Mouse (Mus musculus): ENCODE results near the gene Sass6.
"Not testable (repeated sequence)": the region's sequence is repeated elsewhere in the genome, so short reads cannot be mapped to it uniquely, and the experiment has no call there.

Gene Sass6

GRCm38 (mm10) chr3:116632971-116633370 lies 38.2 kb downstream of the Sass6 start:
- no peak for DNase-seq (ENCODE audit: low spot score)

GRCm38 (mm10) chr3:116634091-116634490 lies 39.3 kb downstream of the Sass6 start:
- no peak for DNase-seq (ENCODE audit: low spot score)

- no peak for DNase-seq (ENCODE audit: low spot score)
These were observed 40.1 kb downstream of the Sass6 start for GRCm38 (mm10) chr3:116634853-116635252.

- no peak for DNase-seq (ENCODE audit: low spot score)
These were observed 41.0 kb downstream of the Sass6 start for GRCm38 (mm10) chr3:116635799-116636198.

GRCm38 (mm10) chr3:116637693-116638476 lies 43.1 kb downstream of the Sass6 start:
- no peak for DNase-seq (ENCODE audit: low spot score)

- no peak for DNase-seq (ENCODE audit: low spot score)
These were observed 43.8 kb downstream of the Sass6 start for GRCm38 (mm10) chr3:116638572-116638971.

- no peak for DNase-seq (ENCODE audit: low spot score)
These were observed 45.2 kb downstream of the Sass6 start for GRCm38 (mm10) chr3:116640024-116640423.

- no peak for DNase-seq (ENCODE audit: low spot score)
These were observed 47.1 kb downstream of the Sass6 start for GRCm38 (mm10) chr3:116641811-116642371.

- DNase-seq (ENCODE audit: low spot score) = no peak
These were observed 47.6 kb downstream of the Sass6 start for GRCm38 (mm10) chr3:116642373-116642772.

GRCm38 (mm10) chr3:116646387-116646786 lies 51.6 kb downstream of the Sass6 start:
- no peak for DNase-seq (ENCODE audit: low spot score)

GRCm38 (mm10) chr3:116648805-116649204 lies 54.0 kb downstream of the Sass6 start:
- no peak for DNase-seq (ENCODE audit: low spot score)

- DNase-seq (ENCODE audit: low spot score) = no peak
These were observed 55.9 kb downstream of the Sass6 start for GRCm38 (mm10) chr3:116650698-116651097.

GRCm38 (mm10) chr3:116652033-116652446 lies 57.3 kb downstream of the Sass6 start:
- DNase-seq (ENCODE audit: low spot score) = no peak

- no peak for DNase-seq (ENCODE audit: low spot score)
These were observed 58.6 kb downstream of the Sass6 start for GRCm38 (mm10) chr3:116653278-116653945.

- not testable (repeated sequence) for DNase-seq (ENCODE audit: low spot score)
These were observed 59.3 kb downstream of the Sass6 start for GRCm38 (mm10) chr3:116654051-116654450.

GRCm38 (mm10) chr3:116656184-116656965 lies 61.6 kb downstream of the Sass6 start:
- no peak for DNase-seq (ENCODE audit: low spot score)

- DNase-seq (ENCODE audit: low spot score) = peak; percentile 9
These were observed 64.3 kb downstream of the Sass6 start for GRCm38 (mm10) chr3:116658928-116659565.

GRCm38 (mm10) chr3:116659856-116660430 lies 65.2 kb downstream of the Sass6 start:
- DNase-seq (ENCODE audit: low spot score) = peak; percentile 9

GRCm38 (mm10) chr3:116661288-116661869 lies 66.6 kb downstream of the Sass6 start:
- DNase-seq (ENCODE audit: low spot score) = peak; percentile 34

GRCm38 (mm10) chr3:116661870-116662414 lies 67.2 kb downstream of the Sass6 start:
- no peak for DNase-seq (ENCODE audit: low spot score)

- DNase-seq (ENCODE audit: low spot score) = peak; percentile 93
These were observed 67.7 kb downstream of the Sass6 start, which contains the start of gene Mfsd14a for GRCm38 (mm10) chr3:116662463-116662863. TSS of gene Mfsd14a (minus strand) at chr3:116662677.

Measured in c-Kit-positive CD71-positive TER-119-positive erythroid progenitor cells, embryonic 14.5 days (primary cell).